Mouse (Mus musculus) left cerebral cortex, postnatal 4 days (tissue): Measurements from ENCODE around the gene Zfp366. TPM values are rescaled to one million over a fixed set of nuclear protein-coding genes. Genes with fewer than 3 reads are reported as not detected.

Experiments
- DNase-seq: peaks from one replicate; pipeline ENCODE4 v3.0.0-alpha.2; 2022
- intact Hi-C: fragments of 180-260 bp; cut with DNase I; formaldehyde crosslinking; loops from one replicate; pipeline ENCODE4 v1.15.1; 2025
- total RNA-seq, 2 experiments: library from RNA; stranded (reverse); gene quantifications; 2 replicates each; pipeline ENCODE4 v1.2.3; 2021

Gene Zfp366
- total RNA-seq, 2 experiments from 2014 or later: 4.3 to 4.7 TPM

DNA sequence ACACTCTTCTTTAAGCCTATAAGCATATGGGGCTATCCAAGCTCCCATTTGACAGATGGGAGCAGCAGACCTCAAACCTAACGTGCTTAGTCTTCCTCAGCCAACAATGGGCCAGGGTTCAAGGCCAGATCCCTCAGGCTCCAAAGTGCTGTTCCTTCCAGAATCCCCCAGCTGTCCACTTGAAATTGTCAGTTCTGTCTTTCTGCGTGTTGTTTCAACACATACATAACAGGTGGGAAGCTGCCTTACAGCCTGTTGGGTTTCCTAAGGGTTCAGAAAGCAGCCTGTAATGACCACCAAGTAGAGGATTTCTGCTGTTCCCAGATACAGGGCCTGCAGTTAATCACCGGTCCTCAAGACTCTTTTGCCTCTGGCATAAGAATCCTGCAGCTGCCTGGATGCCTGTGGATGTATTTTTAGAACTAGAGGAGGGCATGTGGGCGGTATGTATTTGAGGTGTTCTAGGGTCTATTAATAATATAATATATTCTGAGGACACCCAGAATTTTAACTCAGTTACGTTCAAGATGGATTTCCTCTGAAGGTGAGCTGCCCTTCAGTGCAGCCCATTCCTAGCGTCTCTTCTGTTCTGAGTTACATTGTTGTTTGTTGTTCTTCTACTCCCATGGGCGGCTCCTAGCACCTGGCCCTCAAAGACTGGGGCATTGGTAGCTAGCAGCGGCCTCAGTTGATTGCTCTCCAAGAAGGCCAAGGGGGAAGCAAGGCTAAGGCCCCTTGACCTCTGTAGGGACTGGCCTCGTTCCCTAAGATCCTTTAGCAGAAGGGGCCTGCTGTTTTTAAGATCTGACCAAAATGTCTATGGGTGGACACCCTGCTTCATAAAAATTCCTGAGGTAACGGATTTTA, 41.0 kb downstream of the Zfp366 start:
- DNase-seq: peak; percentile 22
- intact Hi-C loops: no loop called here

- no peak for DNase-seq
- intact Hi-C loops: no loop called here
Observed at GRCm38 (mm10) chr13:99226809-99227208, 42.2 kb downstream of the Zfp366 start.

GRCm38 (mm10) chr13:99227456-99228250, 43.0 kb downstream of the Zfp366 start:
- intact Hi-C loops: no loop called here
- no peak for DNase-seq

GRCm38 (mm10) chr13:99228821-99229570, 44.4 kb downstream of the Zfp366 start:
- no peak for DNase-seq
- intact Hi-C loops: no loop called here

DNA sequence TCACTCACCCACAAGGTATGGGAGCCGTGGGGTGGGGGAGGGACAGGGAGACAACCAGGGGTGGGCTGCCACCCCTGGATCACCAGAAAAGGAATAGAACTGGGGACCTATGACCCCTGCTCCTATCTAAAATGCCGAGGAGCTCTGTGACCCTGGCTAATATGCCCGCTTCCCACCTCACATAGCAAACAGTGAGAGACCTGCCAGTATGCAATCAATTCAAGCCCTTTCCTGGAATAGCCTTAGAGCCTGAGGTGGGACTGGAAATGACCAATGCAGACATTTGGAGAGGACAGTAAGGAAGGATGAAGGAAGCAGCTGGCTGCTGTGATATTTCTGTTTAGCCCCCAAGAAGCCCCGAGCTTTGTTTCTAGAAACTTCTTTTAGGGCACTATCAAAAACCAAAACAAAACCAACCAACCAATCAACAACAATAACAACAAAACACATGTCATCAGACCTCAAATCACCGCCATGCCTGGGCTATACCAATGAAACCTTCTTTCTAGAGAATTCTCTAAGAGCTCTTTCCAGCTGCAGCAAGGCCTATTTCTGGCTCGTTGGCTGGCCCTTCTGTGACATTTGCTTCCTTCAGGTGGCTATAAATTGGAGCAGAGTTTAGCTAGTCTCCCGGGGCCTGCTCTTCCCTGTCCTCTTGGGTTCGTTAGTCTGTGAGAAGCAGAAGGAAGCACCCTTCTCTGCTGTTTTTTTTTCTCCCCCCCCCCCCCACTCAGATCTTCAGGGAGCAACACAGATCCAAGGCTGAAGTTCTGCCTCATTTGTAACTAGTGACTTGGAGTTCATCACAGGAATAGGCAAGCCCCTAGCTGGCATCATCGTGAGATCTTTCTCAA, 45.2 kb downstream of the Zfp366 start:
- DNase-seq: no peak
- intact Hi-C loops: no loop called here

GRCm38 (mm10) chr13:99230495-99230868, 45.9 kb downstream of the Zfp366 start:
- intact Hi-C loops: no loop called here
- DNase-seq: no peak

DNA sequence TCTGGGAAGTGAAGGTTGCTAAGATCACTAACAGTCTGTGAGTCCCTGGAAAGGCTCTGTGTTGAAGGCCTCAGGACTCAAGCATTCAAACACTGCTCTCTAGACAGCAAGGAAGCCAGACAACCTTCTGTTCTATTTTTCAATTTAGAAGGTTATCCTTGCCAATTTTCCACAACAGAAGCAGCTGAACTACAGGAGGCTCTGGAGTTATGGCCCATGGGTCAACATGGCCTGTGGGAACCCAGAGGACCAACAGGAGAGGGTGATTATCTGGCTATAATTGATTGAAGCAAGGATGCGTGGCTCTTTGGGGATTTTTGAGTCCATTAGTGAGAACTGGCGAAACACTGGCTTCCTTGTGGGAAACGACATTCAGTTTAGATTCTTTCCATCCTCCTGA, 48.7 kb downstream of the Zfp366 start:
- intact Hi-C loops: no loop called here
- no peak for DNase-seq

- no peak for DNase-seq
- intact Hi-C loops: no loop called here
Observed at GRCm38 (mm10) chr13:99233956-99234355, 49.3 kb downstream of the Zfp366 start.

GRCm38 (mm10) chr13:99235428-99236210, 51.0 kb downstream of the Zfp366 start:
- DNase-seq: no peak
- intact Hi-C loops: no loop called here

DNA sequence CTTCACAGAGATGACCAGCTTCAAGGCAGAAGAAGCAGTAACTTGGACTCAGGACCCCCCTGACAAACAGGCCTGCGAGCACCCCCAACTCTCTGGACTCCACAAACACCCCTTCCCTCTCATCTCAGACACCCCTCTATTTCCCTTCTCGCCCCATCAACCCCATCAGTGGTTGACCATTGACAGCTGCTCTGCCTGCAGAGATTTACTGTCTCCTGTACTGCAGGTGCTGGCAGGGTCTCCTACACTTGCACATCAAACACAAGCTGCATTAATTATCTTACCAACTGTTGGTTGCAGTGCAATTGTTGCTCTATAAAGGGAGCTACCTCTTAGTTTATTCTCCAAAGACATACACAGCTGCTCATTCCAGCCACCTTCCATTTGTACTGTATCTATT, 51.6 kb downstream of the Zfp366 start:
- DNase-seq: no peak
- intact Hi-C loops: no loop called here

- intact Hi-C loops: no loop called here
- DNase-seq: no peak
Observed at GRCm38 (mm10) chr13:99237122-99237521, 52.5 kb downstream of the Zfp366 start.

DNA sequence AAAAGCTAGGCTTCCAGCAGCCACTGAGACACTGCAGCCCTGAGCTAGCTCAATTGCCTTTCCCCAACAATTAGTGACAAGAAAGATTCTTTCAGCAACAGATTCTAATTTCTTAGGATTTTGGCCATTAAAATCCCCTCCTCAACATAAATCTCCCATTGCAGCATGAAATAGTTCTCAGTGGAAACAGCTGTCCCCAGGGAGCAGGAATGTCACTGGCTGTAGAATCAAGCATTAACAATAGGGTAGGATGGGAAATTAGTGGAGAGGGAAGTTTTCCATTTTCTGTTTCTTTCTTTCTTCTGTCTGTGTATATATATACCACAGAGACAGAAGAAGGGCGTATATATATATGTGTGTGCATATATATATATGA, 53.2 kb downstream of the Zfp366 start:
- intact Hi-C loops: no loop called here
- DNase-seq: no peak

GRCm38 (mm10) chr13:99238217-99239160, 53.9 kb downstream of the Zfp366 start:
- DNase-seq: peak; percentile 37
- intact Hi-C loops: no loop called here

GRCm38 (mm10) chr13:99239161-99239530, 54.5 kb downstream of the Zfp366 start:
- intact Hi-C loops: no loop called here
- DNase-seq: no peak

- intact Hi-C loops: no loop called here
- no peak for DNase-seq
Observed at GRCm38 (mm10) chr13:99239741-99240140, 55.1 kb downstream of the Zfp366 start.

DNA sequence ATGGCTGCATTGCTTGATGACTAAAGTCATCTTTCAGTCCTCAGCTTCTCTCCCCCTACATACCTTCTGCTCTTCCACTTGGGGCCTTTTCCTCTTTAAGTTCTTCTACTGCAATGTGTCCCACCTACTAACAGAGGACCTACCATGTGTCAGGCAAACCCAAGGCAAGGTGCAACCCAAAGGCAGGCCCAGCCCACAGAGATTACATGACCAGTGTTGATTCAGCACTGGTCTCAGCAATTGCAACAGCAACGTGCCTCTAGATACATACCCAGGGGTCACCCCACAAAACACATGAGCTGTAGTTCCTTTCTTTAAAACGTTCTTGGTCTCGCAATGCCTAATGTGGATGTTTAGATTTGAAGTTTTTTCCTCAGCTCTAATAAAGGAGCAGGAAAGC, 57.4 kb downstream of the Zfp366 start:
- intact Hi-C loops: no loop called here
- DNase-seq: no peak

- DNase-seq: no peak
- intact Hi-C loops: no loop called here
Observed at GRCm38 (mm10) chr13:99242895-99243294, 58.3 kb downstream of the Zfp366 start.

GRCm38 (mm10) chr13:99243831-99244230, 59.2 kb downstream of the Zfp366 start:
- no peak for DNase-seq
- intact Hi-C loops: no loop called here

GRCm38 (mm10) chr13:99244471-99244870, 59.8 kb downstream of the Zfp366 start:
- intact Hi-C loops: no loop called here
- DNase-seq: no peak
